Mouse (Mus musculus) embryo, embryonic 9.5 days (tissue): ENCODE measurements at regions not wholly inside any gene's neighbourhood (a gene's known extent, or its start where the extent isn't known, plus 50 kb on each side); places are given as distances from the start of the nearest gene placed in this dataset.

Experiments
- DNase-seq: peaks from one replicate; pipeline ENCODE4 v3.0.0-alpha.2; 2017; ENCODE audit errors: extremely low spot score

- DNase-seq: peak; percentile 4
Observed at GRCm38 (mm10) chr6:98872334-98872733, 529.8 kb upstream of the Gm765 start.

GRCm38 (mm10) chr6:98869772-98870171, 527.2 kb upstream of the Gm765 start:
- DNase-seq: no peak

GRCm38 (mm10) chr6:98864306-98864705, 521.8 kb upstream of the Gm765 start:
- DNase-seq: no peak

- DNase-seq: no peak
Observed at GRCm38 (mm10) chr6:98855958-98856357, 513.4 kb upstream of the Gm765 start.

- no peak for DNase-seq
Observed at GRCm38 (mm10) chr6:98850906-98851305, 508.4 kb upstream of the Gm765 start.

GRCm38 (mm10) chr6:98848835-98849234, 506.3 kb upstream of the Gm765 start:
- DNase-seq: no peak

GRCm38 (mm10) chr6:98846001-98846695, 503.6 kb upstream of the Gm765 start:
- no peak for DNase-seq

GRCm38 (mm10) chr6:98843598-98843997, 501.0 kb upstream of the Gm765 start:
- DNase-seq: no peak

- no peak for DNase-seq
Observed at GRCm38 (mm10) chr6:98842924-98843323, 500.4 kb upstream of the Gm765 start.

GRCm38 (mm10) chr6:98833922-98834321, 491.4 kb upstream of the Gm765 start:
- DNase-seq: no peak

GRCm38 (mm10) chr6:98830191-98830590, 487.6 kb upstream of the Gm765 start:
- no peak for DNase-seq

- no peak for DNase-seq
Observed at GRCm38 (mm10) chr6:98808046-98808445, 465.5 kb upstream of the Gm765 start.

- DNase-seq: no peak
Observed at GRCm38 (mm10) chr6:98803384-98803949, 460.9 kb upstream of the Gm765 start.

GRCm38 (mm10) chr6:98801061-98801460, 458.5 kb upstream of the Gm765 start:
- DNase-seq: no peak

GRCm38 (mm10) chr6:98800040-98800439, 457.5 kb upstream of the Gm765 start:
- DNase-seq: no peak

GRCm38 (mm10) chr6:98797778-98798177, 455.2 kb upstream of the Gm765 start:
- DNase-seq: no peak

GRCm38 (mm10) chr6:98797373-98797772, 454.8 kb upstream of the Gm765 start:
- DNase-seq: no peak

GRCm38 (mm10) chr6:98796666-98797065, 454.1 kb upstream of the Gm765 start:
- no peak for DNase-seq

GRCm38 (mm10) chr6:98787422-98787821, 444.9 kb upstream of the Gm765 start:
- no peak for DNase-seq

GRCm38 (mm10) chr6:98782074-98782473, 439.5 kb upstream of the Gm765 start:
- DNase-seq: no peak

- DNase-seq: no peak
Observed at GRCm38 (mm10) chr6:98775780-98776179, 433.2 kb upstream of the Gm765 start.

- DNase-seq: no peak
Observed at GRCm38 (mm10) chr6:98769999-98770398, 427.4 kb upstream of the Gm765 start.

- no peak for DNase-seq
Observed at GRCm38 (mm10) chr6:98769322-98769721, 426.8 kb upstream of the Gm765 start.

GRCm38 (mm10) chr6:98767858-98768336, 425.3 kb upstream of the Gm765 start:
- DNase-seq: no peak
